9 mouse cellular contexts compared by ENCODE assay signal in genomic region chr10:122845471-122845870, GRCm38 (mm10).
DNase-seq lines count a peak whose midpoint lies in the region; ATAC-seq and TF ChIP-seq lines count a peak whose summit lies in the region.
"Had no signal": no experiment of that assay in that cellular context is flagged by ENCODE, and none has a peak within 500 bp of the region (broad histone marks: within the 10 kb centered on the region; RNA-seq: fewer than 3 reads in every experiment).

No protein-coding gene starts in this region.

- peaks cover 5% of the 10 kb centered on the region; the same call in 1 of the 2 replicates for H3K4me1 ChIP-seq in forebrain, embryonic 15.5 days
- peaks cover 6% of the 10 kb centered on the region for H3K4me1 ChIP-seq in forebrain, embryonic 10.5 days
- H3K4me1 ChIP-seq in thymus, adult 2 months (replicated peaks; ENCODE audit: control insufficient read depth, insufficient read depth, low read length) = peaks cover 21% of the 10 kb centered on the region
- H3K4me1 ChIP-seq in heart, postnatal 0 days (ENCODE audit: control insufficient read depth, insufficient read depth) = peaks cover 25% of the 10 kb centered on the region
- H3K4me1 ChIP-seq: liver, embryonic 13.5 days had no signal

- H3K9ac ChIP-seq in forebrain, embryonic 15.5 days (replicated peaks) = no peak overlapping the region
- H3K9ac ChIP-seq in heart, postnatal 0 days (replicated peaks; ENCODE audit: low read depth, low read length) = peak overlapping the region; percentile 12; the same call in 1 of the 2 replicates
- H3K9ac ChIP-seq: liver, embryonic 13.5 days had no signal

- no peaks in the 10 kb centered on the region for H3K9me3 ChIP-seq in forebrain, embryonic 15.5 days
- H3K9me3 ChIP-seq in forebrain, embryonic 10.5 days = no peaks in the 10 kb centered on the region; the same call in 1 of the 2 replicates
- H3K9me3 ChIP-seq in heart, postnatal 0 days (replicated peaks; ENCODE audit: control insufficient read depth, low read length) = 0 out of 2 replicates have a peak, but pooled peaks cover 8% of the 10 kb centered on the region

- DNase-seq in forebrain, embryonic 10.5 days (ENCODE audit: extremely low spot score, low spot score) = no peak
- peak; percentile 12 for DNase-seq in thymus, adult 2 months
- no peak for DNase-seq in thymus, postnatal 4 days
- DNase-seq in heart, postnatal 0 days (ENCODE audit: low spot score) = peak; percentile 64
- DNase-seq in right cerebral cortex, postnatal 14 days = peak; percentile 22
- DNase-seq in spleen, postnatal 4 days (ENCODE audit: low spot score in 2 of 2) = no peak
- DNase-seq in liver = no peak
- DNase-seq: liver, embryonic 13.5 days had no signal

- no peaks in the 10 kb centered on the region for H3K36me3 ChIP-seq in forebrain, embryonic 15.5 days
- no peaks in the 10 kb centered on the region for H3K36me3 ChIP-seq in forebrain, embryonic 10.5 days (replicated peaks)
- H3K36me3 ChIP-seq in thymus, adult 2 months (ENCODE audit: control insufficient read depth, insufficient read depth, low read length) = peaks cover 12% of the 10 kb centered on the region
- H3K36me3 ChIP-seq in heart, postnatal 0 days (replicated peaks; ENCODE audit: control insufficient read depth, insufficient read depth, low read length) = peaks cover 1% of the 10 kb centered on the region; the same call in 1 of the 2 replicates
- H3K36me3 ChIP-seq: liver, embryonic 13.5 days had no signal

- H3K27me3 ChIP-seq in forebrain, embryonic 15.5 days = no peaks in the 10 kb centered on the region
- H3K27me3 ChIP-seq in forebrain, embryonic 10.5 days (ENCODE audit: poor library complexity, severe bottlenecking) = no peaks in the 10 kb centered on the region
- no peaks in the 10 kb centered on the region for H3K27me3 ChIP-seq in thymus, adult 2 months (ENCODE audit: control insufficient read depth, insufficient read depth, low read length)
- H3K27me3 ChIP-seq in heart, postnatal 0 days (ENCODE audit: control insufficient read depth, insufficient read depth, low read length) = no peaks in the 10 kb centered on the region
- H3K27me3 ChIP-seq: liver, embryonic 13.5 days had no signal

- H3K4me3 ChIP-seq in forebrain, embryonic 15.5 days = no peak overlapping the region
- H3K4me3 ChIP-seq in forebrain, embryonic 10.5 days = no peak overlapping the region
- H3K4me3 ChIP-seq in thymus, adult 2 months (ENCODE audit: control insufficient read depth, insufficient read depth, low read length) = no peak overlapping the region
- no peak overlapping the region for H3K4me3 ChIP-seq in heart, postnatal 0 days (ENCODE audit: low read depth, low read length)
- H3K4me3 ChIP-seq: liver, embryonic 13.5 days had no signal

- no peak overlapping the region for H3K27ac ChIP-seq in forebrain, embryonic 15.5 days (replicated peaks)
- no peak overlapping the region for H3K27ac ChIP-seq in forebrain, embryonic 10.5 days
- peak overlapping the region; percentile 95 for H3K27ac ChIP-seq in thymus, adult 2 months (ENCODE audit: control insufficient read depth, insufficient read depth, low read length)
- H3K27ac ChIP-seq in heart, postnatal 0 days (ENCODE audit: low read depth) = peak overlapping the region; percentile 82
- H3K27ac ChIP-seq: liver, embryonic 13.5 days had no signal

- WGBS in forebrain, embryonic 15.5 days = 43% methylated on average over 7 of the region's 7 CpGs
- WGBS in forebrain, embryonic 10.5 days = 67% methylated on average over 7 of the region's 7 CpGs
- whole genome bisulfite sequencing in thymus, adult 2 months = 70% methylated on average over 7 of the region's 7 CpGs
- WGBS in heart, postnatal 0 days = 21% methylated on average over 7 of the region's 7 CpGs

- no peak for TF ChIP-seq CTCF in thymus, adult 2 months (IDR thresholded peaks at IDR 0.05; ENCODE audit: borderline replicate concordance, control insufficient read depth, extremely low read depth, insufficient read depth, low read length, poor library complexity)
- no peak for TF ChIP-seq CTCF in heart, postnatal 0 days (IDR thresholded peaks at IDR 0.05; ENCODE audit: low read depth)

- peak; percentile 43; the same call in 1 of the 2 replicates for ATAC-seq in forebrain, embryonic 15.5 days (replicated peaks)
- ATAC-seq in heart, postnatal 0 days (ENCODE audit: insufficient read depth, low read depth) = peak; percentile 78

- TF ChIP-seq POLR2A in thymus, adult 2 months (IDR thresholded peaks at IDR 0.05; ENCODE audit: control insufficient read depth, extremely low read depth, insufficient read depth, low read length, poor library complexity) = no peak

- TF ChIP-seq EP300 in heart, postnatal 0 days (IDR thresholded peaks at IDR 0.05; ENCODE audit: low read depth) = no peak

- no peak overlapping the region for H3K4me2 ChIP-seq in forebrain, embryonic 15.5 days (replicated peaks)
- H3K4me2 ChIP-seq in heart, postnatal 0 days (ENCODE audit: low read depth, low read length) = no peak overlapping the region
- H3K4me2 ChIP-seq: liver, embryonic 13.5 days had no signal

Comparison
In these comparisons a context has a peak if more than half of its experiments do, and no peak if none do; other contexts are left out.
1. DNase-seq: peak in thymus, adult 2 months (single experiment), heart, postnatal 0 days (single experiment) and right cerebral cortex, postnatal 14 days (single experiment); none in forebrain, embryonic 10.5 days (single experiment), thymus, postnatal 4 days (single experiment), spleen, postnatal 4 days (0 of 2) and liver (single experiment).
2. H3K27ac ChIP-seq: peak in thymus, adult 2 months (single experiment) and heart, postnatal 0 days (single experiment); none in forebrain, embryonic 15.5 days (single experiment) and forebrain, embryonic 10.5 days (single experiment).